Mouse (Mus musculus) cerebral cortex, adult 2 months (tissue): ENCODE data around the gene Tom1.

ENCODE experiments used
- WGBS: fragments of 180-500 bp; shearing (Covaris S2); methylation state at CpG from one replicate; pipeline ENCODE4 v1.1.7; 2018; 5-methylcytosine and 5-hydroxymethylcytosine counted together

Tom1 gene

GRCm38 (mm10) chr8:75093399-75094156 is 60.1 kb downstream of the Tom1 start, which contains the start of gene Hmox1:
TSS of gene Hmox1 (plus strand) at chr8:75093621.
- WGBS, result 3% methylated on average over 36 of the region's 36 CpGs

- 90% methylated on average over 4 of the region's 4 CpGs for WGBS
Observed at GRCm38 (mm10) chr8:75102956-75103355, 69.5 kb downstream of the Tom1 start.

DNA sequence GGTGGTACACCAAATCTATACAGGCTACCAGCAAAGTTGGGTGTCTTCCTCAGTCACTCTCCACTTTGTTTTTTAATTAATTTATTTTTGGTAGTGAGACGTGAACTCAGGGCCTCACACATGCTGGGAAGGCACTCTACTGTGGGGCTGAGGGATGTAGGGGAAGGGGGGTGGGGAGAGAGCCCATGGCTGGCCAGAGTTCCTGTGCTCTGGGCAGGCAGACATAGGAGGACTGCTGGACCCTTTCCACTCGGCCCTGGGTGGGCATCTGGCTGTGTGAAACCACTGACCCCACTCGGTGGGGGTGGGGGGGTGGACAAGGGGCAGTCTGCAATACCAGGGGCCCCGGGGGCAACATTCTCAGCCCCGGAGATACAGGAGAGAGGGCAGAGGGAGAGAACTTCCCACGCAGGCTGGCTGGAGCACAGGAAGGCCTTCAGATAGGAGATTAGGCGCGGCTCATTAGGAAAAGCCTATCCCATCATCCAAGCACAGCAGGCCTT is 69.9 kb downstream of the Tom1 start:
- 70% methylated on average over 8 of the region's 8 CpGs for WGBS

- under 1% methylated on average over 9 of the region's 9 CpGs for WGBS
Observed at GRCm38 (mm10) chr8:75108527-75109235, 75.2 kb downstream of the Tom1 start.

- under 1% methylated on average over 59 of the region's 59 CpGs for WGBS
Observed at GRCm38 (mm10) chr8:75109236-75109967, 75.9 kb downstream of the Tom1 start, which contains the start of gene Mcm5. TSS of gene Mcm5 (plus strand) at chr8:75109569.

- 23% methylated on average over 13 of the region's 13 CpGs for WGBS
Observed at GRCm38 (mm10) chr8:75110093-75110492, 76.6 kb downstream of the Tom1 start.

DNA sequence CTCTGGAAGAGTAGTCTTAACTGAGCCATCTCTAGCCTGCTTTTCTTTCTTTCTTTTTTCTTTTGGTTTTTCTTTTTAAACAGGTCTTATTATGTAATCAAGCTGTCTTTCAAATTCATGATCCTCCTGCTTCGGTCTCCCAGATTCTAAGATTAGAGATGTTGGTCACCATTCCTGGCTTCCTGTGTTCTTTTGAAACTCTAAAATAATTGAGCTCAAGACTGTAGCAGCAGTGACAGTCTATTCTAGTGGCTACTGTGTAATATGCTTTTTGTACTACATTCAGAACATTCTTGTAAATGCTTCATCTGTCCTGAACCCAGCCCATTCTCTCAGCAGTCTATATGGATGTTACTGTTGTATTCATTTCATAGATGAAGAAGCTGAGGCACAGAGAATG is 85.0 kb downstream of the Tom1 start:
- WGBS, result 44% methylated on average over 1 of the region's 1 CpGs

DNA sequence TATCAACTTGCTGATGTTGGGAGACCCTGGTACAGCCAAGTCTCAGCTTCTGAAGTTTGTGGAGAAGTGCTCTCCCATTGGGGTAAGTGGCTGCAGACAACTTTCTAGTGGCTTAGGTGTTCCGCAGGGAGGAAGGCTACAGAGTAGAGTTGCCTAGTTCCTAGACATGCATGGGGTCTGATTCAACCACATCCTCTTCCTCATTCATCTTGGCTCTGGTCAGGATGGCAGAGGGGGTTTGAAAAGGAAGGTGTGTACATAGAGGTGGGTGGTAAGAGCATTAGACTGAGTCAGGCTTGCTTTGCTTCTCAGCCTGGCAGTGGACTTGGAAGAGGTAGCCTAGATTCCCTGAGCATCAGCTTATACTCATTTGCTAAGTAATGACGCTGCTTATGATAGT is 85.8 kb downstream of the Tom1 start:
- WGBS, result 89% methylated on average over 2 of the region's 2 CpGs
